In genomic region chr5:104218926-104219325, GRCm38 (mm10) we compare ENCODE assay signal across 10 mouse cellular contexts. TPM values are rescaled to one million over a fixed set of nuclear protein-coding genes. Genes with fewer than 3 reads are reported as not detected.
A peak's percentile ranks its signal among the peaks of the same experiment; 100 is the strongest.
DNase-seq lines count a peak whose midpoint lies in the region; ATAC-seq lines count a peak whose summit lies in the region.
"Had no signal": no experiment of that assay in that cellular context is flagged by ENCODE, and none has a peak within 500 bp of the region (broad histone marks: within the 10 kb centered on the region; RNA-seq: fewer than 3 reads in every experiment).

No protein-coding gene starts in this region.

- H3K4me2 ChIP-seq in neural tube, embryonic 15.5 days = no peak overlapping the region

- no peak overlapping the region for H3K9ac ChIP-seq in neural tube, embryonic 15.5 days (replicated peaks)

- no peak overlapping the region for H3K27ac ChIP-seq in neural tube, embryonic 15.5 days (replicated peaks)
- H3K27ac ChIP-seq: macrophage had no signal

- no peak overlapping the region for H3K4me3 ChIP-seq in neural tube, embryonic 15.5 days (replicated peaks)

- H3K27me3 ChIP-seq in neural tube, embryonic 15.5 days (replicated peaks) = no peaks in the 10 kb centered on the region

- H3K36me3 ChIP-seq in neural tube, embryonic 15.5 days = no peaks in the 10 kb centered on the region

- H3K9me3 ChIP-seq in neural tube, embryonic 15.5 days (replicated peaks) = no peaks in the 10 kb centered on the region

- DNase-seq in adrenal gland, postnatal 10 days = peak; percentile 33
- no peak for DNase-seq in adrenal gland, adult 2 months
- DNase-seq in neural tube, embryonic 10.5 days (ENCODE audit: extremely low spot score, low spot score) = peak; percentile 24
- peak; percentile 21 to 54 for DNase-seq in left cerebral cortex, adult 18-20 months (ENCODE audit: low spot score in 2 of 2)
- peak; percentile 18 for DNase-seq in right cerebral cortex, postnatal 25 days
- no peak for DNase-seq in ovary, postnatal 36 days (ENCODE audit: low spot score)

- ATAC-seq in neural tube, embryonic 15.5 days (ENCODE audit: low FRiP score) = no peak
- ATAC-seq in granulocyte monocyte progenitor cell, adult 5-6 weeks (replicated peaks; ENCODE audit: poor library complexity, severe bottlenecking) = peak; percentile 62

- no peaks in the 10 kb centered on the region for H3K4me1 ChIP-seq in neural tube, embryonic 15.5 days

- 29% methylated on average over 5 of the region's 5 CpGs for WGBS in neural tube, embryonic 15.5 days

RNA-seq across cellular contexts. Expression of gene Dmp1, which starts 16.5 kb away (rescaled TPM):
- total RNA-seq in adrenal gland, postnatal 10 days (2021) = 1 to 10 TPM in 1 of 2 experiments, under 1 TPM in 1; 0.18 to 8.6 TPM
- total RNA-seq in adrenal gland, adult 2 months (2021) = under 1 TPM in 1 of 2 experiments, not detected in 1; 0.10 TPM
- polyA plus RNA-seq in adrenal gland, adult 2 months (2012; rRNA removed) = not detected in 2 replicates
- 0.59 and 0.91 TPM in 2 replicates for polyA plus RNA-seq in neural tube, embryonic 15.5 days (2015; fragmentation: Nextera tagmentation; extraction: Ambion mirVana)
- not detected in 2 replicates for total RNA-seq in granulocyte monocyte progenitor cell, adult 5-6 weeks (2014; fragmentation: Nextera tagmentation)
- total RNA-seq in granulocyte monocyte progenitor cell, adult 5-6 weeks (2017) = not detected in 2 replicates
- 1 to 10 TPM; 6.7 to 7.2 TPM for total RNA-seq in left cerebral cortex, adult 18-20 months (2021)
- polyA plus RNA-seq: macrophage had no signal

RNA-seq across cellular contexts. Expression of gene Dspp, which starts 48.4 kb away (rescaled TPM):
- total RNA-seq in adrenal gland, postnatal 10 days (2021) = not detected
- total RNA-seq in adrenal gland, adult 2 months (2021) = not detected
- polyA plus RNA-seq in adrenal gland, adult 2 months (2012; rRNA removed) = not detected in 2 replicates
- polyA plus RNA-seq in neural tube, embryonic 15.5 days (2015; fragmentation: Nextera tagmentation; extraction: Ambion mirVana) = not detected in 2 replicates
- total RNA-seq in granulocyte monocyte progenitor cell, adult 5-6 weeks (2014; fragmentation: Nextera tagmentation) = not detected in 2 replicates
- not detected in 2 replicates for total RNA-seq in granulocyte monocyte progenitor cell, adult 5-6 weeks (2017)
- under 1 TPM in 1 of 2 experiments, not detected in 1; 0.16 TPM for total RNA-seq in left cerebral cortex, adult 18-20 months (2021)
- polyA plus RNA-seq: C2C12, macrophage had no signal

Comparison
In these comparisons a context has a peak if more than half of its experiments do, and no peak if none do; other contexts are left out.
1. DNase-seq: peak in adrenal gland, postnatal 10 days (single experiment), neural tube, embryonic 10.5 days (single experiment), left cerebral cortex, adult 18-20 months (2 of 2) and right cerebral cortex, postnatal 25 days (single experiment); none in adrenal gland, adult 2 months (single experiment) and ovary, postnatal 36 days (single experiment).